Mouse (Mus musculus): ENCODE measurements at regions not wholly inside any gene's neighbourhood (a gene's known extent, or its start where the extent isn't known, plus 50 kb on each side); places are given as distances from the start of the nearest gene placed in this dataset.

- Histone ChIP-seq H3K4me1 (ENCODE audit: control insufficient read depth in 1 of 2, insufficient read depth in 2 of 2) (no peaks in the 10 kb centered on the region), H3K9ac (ENCODE audit: insufficient read depth, low read depth) (no peak overlapping the region), H3K4me3 (replicated peaks in 1 of 3; ENCODE audit: low read depth in 2 of 3, low read length in 2 of 3, poor library complexity in 1 of 3) (no peak overlapping the region), H3K27me3 (replicated peaks) (no peaks in the 10 kb centered on the region), H3K4me2 (ENCODE audit: insufficient read depth, low read depth, poor library complexity, severe bottlenecking) (no peak overlapping the region), H3K27ac (ENCODE audit: insufficient read depth, low read depth) (no peak overlapping the region), H3K79me2 (replicated peaks; ENCODE audit: control insufficient read depth, extremely low read depth, insufficient read depth, poor library complexity, severe bottlenecking) (no peaks in the 10 kb centered on the region), H3K36me3 (replicated peaks in 1 of 2; ENCODE audit: control insufficient read depth in 1 of 2, insufficient read depth in 1 of 2, low read length in 1 of 2) (no peaks in the 10 kb centered on the region), H3K9me3 (replicated peaks; ENCODE audit: low read length) (no peaks in the 10 kb centered on the region)
- TF ChIP-seq NRF1 (IDR thresholded peaks at IDR 0.05; ENCODE audit: low read depth, low read length) (no peak), EP300 (IDR thresholded peaks at IDR 0.05; ENCODE audit: low read length) (no peak), E2F4 (IDR thresholded peaks at IDR 0.05; ENCODE audit: insufficient replicate concordance, low read depth, low read length) (no peak), TBP (conservative IDR thresholded peaks at IDR 0.05; ENCODE audit: low read depth, low read length) (no peak), MEF2A (IDR thresholded peaks at IDR 0.05; ENCODE audit: borderline replicate concordance, low read depth, low read length) (no peak), ZKSCAN1 (IDR thresholded peaks at IDR 0.05; ENCODE audit: borderline replicate concordance, low read depth, low read length) (no peak), ZNF384 (IDR thresholded peaks at IDR 0.05; ENCODE audit: low read depth, low read length) (no peak), USF2 (conservative IDR thresholded peaks at IDR 0.05; ENCODE audit: low read depth, low read length) (no peak)
- in situ Hi-C loops (cut with MboI; ENCODE audit: low pct_ligation_motif_present, low pct_unique_long_range_greater_than_20kb, low sequenced_read_pairs) (no loop called here), dilution Hi-C loops (cut with MboI; ENCODE audit: extremely low pct_ligation_motif_present, extremely low pct_unique_long_range_greater_than_20kb, low sequenced_read_pairs) (no loop called here)
- DNase-seq (ENCODE audit: extremely low read depth): no peak
Observed at GRCm38 (mm10) chr2:146661346-146661745, 149.2 kb upstream of the Ralgapa2 start.

GRCm38 (mm10) chr2:146672761-146673160 lies 160.6 kb upstream of the Ralgapa2 start:
- no peak overlapping the region for H3K4me3 ChIP-seq (replicated peaks in 1 of 3; ENCODE audit: low read depth in 2 of 3, low read length in 2 of 3, poor library complexity in 1 of 3)
- no peak for DNase-seq (ENCODE audit: extremely low read depth)
- no peaks in the 10 kb centered on the region for H3K79me2 ChIP-seq (replicated peaks; ENCODE audit: control insufficient read depth, extremely low read depth, insufficient read depth, poor library complexity, severe bottlenecking)
- H3K4me2 ChIP-seq (ENCODE audit: insufficient read depth, low read depth, poor library complexity, severe bottlenecking): no peak overlapping the region
- no peak for TF ChIP-seq PAX5 (IDR thresholded peaks at IDR 0.05; ENCODE audit: low read length)
- no peak for TF ChIP-seq SIN3A (IDR thresholded peaks at IDR 0.05; ENCODE audit: low read length)
- no peak for TF ChIP-seq CHD1 (IDR thresholded peaks at IDR 0.05; ENCODE audit: low read depth, low read length)
- TF ChIP-seq ZNF384 (IDR thresholded peaks at IDR 0.05; ENCODE audit: low read depth, low read length): no peak
- TF ChIP-seq ZC3H11A (IDR thresholded peaks at IDR 0.05; ENCODE audit: low read depth, low read length): no peak
- no peak for TF ChIP-seq ELF1 (IDR thresholded peaks at IDR 0.05; ENCODE audit: low read depth, low read length)
- TF ChIP-seq BHLHE40 (IDR thresholded peaks at IDR 0.05; ENCODE audit: low read depth, low read length): no peak
- TF ChIP-seq USF2 (conservative IDR thresholded peaks at IDR 0.05; ENCODE audit: low read depth, low read length): no peak
- no peak for TF ChIP-seq E2F4 (IDR thresholded peaks at IDR 0.05; ENCODE audit: insufficient replicate concordance, low read depth, low read length)
- TF ChIP-seq GABPA (IDR thresholded peaks at IDR 0.05; ENCODE audit: insufficient replicate concordance, low read depth, low read length): no peak
- no peak for TF ChIP-seq JUND (conservative IDR thresholded peaks at IDR 0.05; ENCODE audit: low read depth, low read length)
- TF ChIP-seq NRF1 (IDR thresholded peaks at IDR 0.05; ENCODE audit: low read depth, low read length): no peak
- peaks cover 3% of the 10 kb centered on the region for H3K27me3 ChIP-seq (replicated peaks)
- in situ Hi-C loops (cut with MboI; ENCODE audit: low pct_ligation_motif_present, low pct_unique_long_range_greater_than_20kb, low sequenced_read_pairs): no loop called here
- no peaks in the 10 kb centered on the region for H3K4me1 ChIP-seq (ENCODE audit: control insufficient read depth in 1 of 2, insufficient read depth in 2 of 2)
- H3K9me3 ChIP-seq (replicated peaks; ENCODE audit: low read length): no peaks in the 10 kb centered on the region
- H3K36me3 ChIP-seq (replicated peaks in 1 of 2; ENCODE audit: control insufficient read depth in 1 of 2, insufficient read depth in 1 of 2, low read length in 1 of 2): no peaks in the 10 kb centered on the region
- no peak overlapping the region for H3K9ac ChIP-seq (ENCODE audit: insufficient read depth, low read depth)
- dilution Hi-C loops (cut with MboI; ENCODE audit: extremely low pct_ligation_motif_present, extremely low pct_unique_long_range_greater_than_20kb, low sequenced_read_pairs): no loop called here
- H3K27ac ChIP-seq (ENCODE audit: insufficient read depth, low read depth): no peak overlapping the region

Measured in CH12.LX (cell line).